Mouse (Mus musculus) limb, embryonic 11.5 days (tissue): ENCODE data around the gene Tnnc1. TPM values are rescaled to one million over a fixed set of nuclear protein-coding genes. Genes with fewer than 3 reads are reported as not detected.

Source experiments
- ATAC-seq: fragments of 200-750 bp; cut with Nextera tagmentation; 2 replicates; pipeline ENCODE4 v1.8.0; 2017; ENCODE audit warnings: low read depth; ENCODE audit not compliant: insufficient number of reproducible peaks, low FRiP score, low TSS enrichment
- DNase-seq: peaks from one replicate; pipeline ENCODE4 v3.0.0-alpha.2; 2015; ENCODE audit warnings: low spot score
- H3K27ac ChIP-seq: fragments of 300-500 bp; sonication (generic); replicated peaks from 2 replicates; pipeline ENCODE4 v1.5.1; 2014; ENCODE audit warnings: low read depth, mild to moderate bottlenecking, low read length
- H3K27me3 ChIP-seq: fragments of 300-500 bp; sonication (generic); 2 replicates; pipeline ENCODE4 v1.6.1; 2014; ENCODE audit warnings: mild to moderate bottlenecking, low read length, mixed read lengths; ENCODE audit not compliant: control insufficient read depth, insufficient read depth
- H3K36me3 ChIP-seq: fragments of 300-500 bp; sonication (generic); 2 replicates; pipeline ENCODE4 v1.6.1; 2014; ENCODE audit warnings: mild to moderate bottlenecking, low read length, moderate library complexity, mixed read lengths; ENCODE audit not compliant: control insufficient read depth, insufficient read depth
- H3K4me1 ChIP-seq: fragments of 300-500 bp; sonication (generic); 2 replicates; pipeline ENCODE4 v1.6.1; 2014; ENCODE audit warnings: low read length, mixed read lengths; ENCODE audit not compliant: control insufficient read depth, insufficient read depth
- H3K4me2 ChIP-seq: fragments of 300-500 bp; sonication (generic); 2 replicates; pipeline ENCODE4 v1.6.1; 2014; ENCODE audit warnings: low read depth, mild to moderate bottlenecking, moderate library complexity; ENCODE audit not compliant: severe bottlenecking
- H3K4me3 ChIP-seq: fragments of 300-500 bp; sonication (generic); 2 replicates; pipeline ENCODE4 v1.5.1; 2014; ENCODE audit warnings: low read depth, low read length
- H3K9ac ChIP-seq: fragments of 300-500 bp; sonication (generic); 2 replicates; pipeline ENCODE4 v1.6.1; 2014; ENCODE audit warnings: mild to moderate bottlenecking, low read length
- H3K9me3 ChIP-seq: fragments of 300-500 bp; sonication (generic); 2 replicates; pipeline ENCODE4 v1.6.1; 2016; ENCODE audit warnings: low read length; ENCODE audit not compliant: control insufficient read depth
- WGBS: fragments of 180-500 bp; shearing (Covaris S2); extraction: QIAGEN DNeasy Blood & Tissue Kit; methylation state at CpG from one replicate; pipeline ENCODE4 v1.1.7; 2014; 5-methylcytosine and 5-hydroxymethylcytosine counted together
- polyA plus RNA-seq: library from polyadenylated mRNA; unstranded; fragments of >200 nt; fragmentation: Nextera tagmentation; extraction: Ambion mirVana; gene quantifications from 2 replicates; pipeline ENCODE4 v1.2.1, GENCODE M21; 2014

Gene Tnnc1
- polyA plus RNA-seq, 1 experiment from 2014 or later: 18.7 TPM

DNA sequence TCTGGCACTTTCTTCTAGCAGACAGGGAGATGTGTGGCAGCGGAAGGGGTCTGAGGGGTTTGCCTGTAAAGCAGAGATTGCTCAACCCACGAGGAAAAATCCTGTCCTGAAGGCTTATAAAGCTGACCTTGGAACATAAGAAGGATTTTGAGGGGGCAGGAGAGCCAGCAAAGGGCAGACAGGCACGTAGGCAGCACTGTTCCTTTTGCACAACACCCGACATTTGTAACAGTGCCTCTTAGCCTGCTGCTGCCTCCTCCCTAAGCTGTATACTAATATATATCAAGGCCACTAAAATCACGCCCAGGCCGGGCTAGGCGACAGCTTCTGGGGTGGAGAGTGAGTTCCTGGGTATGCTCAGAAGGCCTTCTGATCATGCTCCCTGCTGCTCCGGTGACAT is 22.3 kb downstream of the Tnnc1 start:
- no peak overlapping the region for H3K27ac ChIP-seq
- ATAC-seq: no peak
- no peaks in the 10 kb centered on the region for H3K27me3 ChIP-seq
- no peak for DNase-seq
- H3K4me2 ChIP-seq: no peak overlapping the region
- H3K9ac ChIP-seq: no peak overlapping the region
- no peaks in the 10 kb centered on the region for H3K36me3 ChIP-seq
- H3K9me3 ChIP-seq: no peaks in the 10 kb centered on the region
- H3K4me1 ChIP-seq: no peaks in the 10 kb centered on the region
- 68% methylated on average over 8 of the region's 8 CpGs for WGBS
- no peak overlapping the region for H3K4me3 ChIP-seq

GRCm38 (mm10) chr14:31232404-31233069 is 24.4 kb downstream of the Tnnc1 start:
- ATAC-seq: no peak
- no peak overlapping the region for H3K27ac ChIP-seq

DNA sequence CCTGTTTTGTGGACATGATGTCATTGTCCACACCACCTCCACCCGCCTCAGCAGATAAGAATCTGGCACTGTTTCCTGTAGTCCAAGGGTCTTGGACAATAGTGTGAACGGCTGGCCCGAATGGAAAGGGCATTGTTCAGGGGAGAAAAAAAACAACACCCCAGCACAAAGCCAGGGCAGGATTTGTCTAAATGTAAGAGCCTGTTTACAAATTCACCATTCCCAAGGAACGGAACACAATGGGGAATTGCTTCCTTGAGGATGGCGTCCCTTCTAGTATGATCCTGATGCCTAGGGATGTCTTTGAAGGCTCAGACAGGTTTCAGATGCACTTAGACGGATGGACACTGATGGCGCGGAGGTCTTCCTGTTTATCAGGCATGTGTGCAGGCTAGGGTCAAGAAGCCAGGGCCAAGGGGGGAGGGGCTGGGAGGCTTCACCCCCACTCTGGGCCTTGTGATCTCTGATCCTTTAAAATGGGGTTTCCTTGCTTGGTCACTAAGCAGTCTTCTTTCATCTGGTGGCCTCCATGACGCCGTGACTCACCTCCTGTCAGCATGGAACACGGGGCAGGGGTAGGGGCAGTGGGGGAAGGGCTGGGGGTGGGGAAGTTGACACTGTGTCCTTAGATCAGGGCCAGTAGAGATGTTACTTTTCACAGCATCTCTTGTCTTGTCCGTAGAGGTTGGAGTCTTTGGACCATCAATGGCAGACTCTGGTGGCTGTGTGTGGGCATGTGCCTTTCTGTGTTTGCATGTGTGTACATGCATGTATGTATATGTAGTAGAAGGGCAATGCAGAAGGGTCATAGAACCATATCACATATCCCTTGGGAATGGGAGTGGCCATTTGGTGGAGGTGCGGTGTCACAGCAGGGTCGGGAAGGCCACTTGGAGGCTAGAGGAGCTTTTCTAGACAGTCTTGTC is 25.2 kb downstream of the Tnnc1 start:
- no peak overlapping the region for H3K4me2 ChIP-seq
- H3K27me3 ChIP-seq: no peaks in the 10 kb centered on the region
- no peaks in the 10 kb centered on the region for H3K9me3 ChIP-seq
- no peak for DNase-seq
- ATAC-seq: no peak
- no peak overlapping the region for H3K4me3 ChIP-seq
- H3K36me3 ChIP-seq: peaks cover 3% of the 10 kb centered on the region; the same call in 1 of the 2 replicates
- no peak overlapping the region for H3K9ac ChIP-seq
- H3K27ac ChIP-seq: peak overlapping the region; percentile 12; the same call in 1 of the 2 replicates
- WGBS: 83% methylated on average over 14 of the region's 14 CpGs
- no peaks in the 10 kb centered on the region for H3K4me1 ChIP-seq

More at GRCm38 (mm10) chr14:31232404-31233069, 24.4 kb downstream of the Tnnc1 start:
- Histone ChIP-seq H3K4me1 (no peaks in the 10 kb centered on the region), H3K9me3 (no peaks in the 10 kb centered on the region), H3K4me3 (no peak overlapping the region), H3K36me3 (no peaks in the 10 kb centered on the region), H3K27me3 (no peaks in the 10 kb centered on the region), H3K4me2 (no peak overlapping the region), H3K9ac (no peak overlapping the region)
- 89% methylated on average over 13 of the region's 13 CpGs for WGBS
- DNase-seq: no peak

GRCm38 (mm10) chr14:31233996-31234591 is 26.0 kb downstream of the Tnnc1 start:
- Histone ChIP-seq H3K4me1 (no peaks in the 10 kb centered on the region), H3K27ac (no peak overlapping the region), H3K9ac (0 out of 2 replicates have a peak overlapping the region, but pooled peaks have one; percentile 30), H3K4me3 (no peak overlapping the region), H3K9me3 (no peaks in the 10 kb centered on the region), H3K4me2 (no peak overlapping the region), H3K27me3 (no peaks in the 10 kb centered on the region), H3K36me3 (peaks cover 3% of the 10 kb centered on the region; the same call in 1 of the 2 replicates)
- WGBS: 25% methylated on average over 11 of the region's 11 CpGs
- ATAC-seq: no peak
- peak; percentile 87 for DNase-seq

DNA sequence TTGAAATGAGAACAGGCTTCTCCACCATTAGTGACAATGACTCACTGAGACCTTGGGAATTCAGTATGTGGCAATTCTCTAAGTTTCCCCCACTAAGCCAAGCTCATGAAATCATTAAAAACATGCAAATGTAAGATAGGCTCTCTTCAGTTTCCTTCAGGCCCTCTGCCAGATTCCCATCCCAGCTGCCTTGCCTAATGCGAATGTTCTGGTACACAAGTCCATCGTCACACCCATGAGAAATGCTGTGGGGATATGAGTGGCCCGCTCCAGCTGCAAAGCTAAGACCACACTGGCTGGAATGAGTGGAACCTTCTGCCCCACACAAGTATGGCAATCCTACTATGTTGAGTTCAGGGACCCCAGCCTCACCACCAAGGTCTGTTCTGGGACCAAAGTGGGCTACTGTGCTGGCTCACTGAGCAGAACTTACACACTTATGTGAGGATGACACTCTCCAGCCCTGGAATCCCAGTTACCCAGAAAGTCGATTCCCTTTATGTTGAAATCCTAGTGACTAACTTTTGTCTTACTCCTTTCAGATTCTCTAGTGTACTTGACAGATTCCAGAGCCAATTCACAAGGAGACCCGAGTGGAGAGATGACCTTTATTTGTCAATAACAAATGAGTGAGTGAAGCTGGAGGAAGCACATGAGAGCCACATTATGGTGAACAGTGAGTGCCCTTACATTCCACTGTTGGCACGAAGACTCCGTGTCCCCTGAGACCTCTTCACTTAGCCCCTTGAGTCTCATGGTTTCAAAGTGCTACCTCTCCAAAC is 29.2 kb downstream of the Tnnc1 start:
- Histone ChIP-seq H3K36me3 (peaks cover 3% of the 10 kb centered on the region; the same call in 1 of the 2 replicates), H3K4me2 (no peak overlapping the region), H3K27me3 (no peaks in the 10 kb centered on the region), H3K9ac (no peak overlapping the region), H3K4me1 (no peaks in the 10 kb centered on the region), H3K4me3 (no peak overlapping the region), H3K27ac (no peak overlapping the region), H3K9me3 (no peaks in the 10 kb centered on the region)
- WGBS: 82% methylated on average over 7 of the region's 7 CpGs
- ATAC-seq (no peak), DNase-seq (no peak)

DNA sequence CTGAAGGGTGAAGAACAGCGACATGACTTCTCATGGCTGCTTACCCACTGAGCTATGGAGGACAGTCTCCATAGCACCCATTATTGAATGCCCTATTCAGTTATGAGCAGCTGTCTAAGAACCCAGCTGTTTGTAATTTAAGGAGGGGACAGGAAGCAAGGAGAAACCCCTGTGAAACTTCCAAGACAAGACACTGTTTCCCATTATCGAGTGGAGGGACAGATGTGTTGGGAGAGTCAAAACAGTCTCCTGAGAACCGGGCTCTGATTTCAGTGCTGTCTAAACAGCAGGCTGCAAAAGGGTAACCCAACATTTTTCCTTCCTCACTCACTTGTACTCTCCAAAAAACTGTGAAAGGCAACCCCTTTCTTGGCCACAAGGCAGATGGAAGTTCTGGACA is 32.4 kb downstream of the Tnnc1 start:
- Histone ChIP-seq H3K4me1 (no peaks in the 10 kb centered on the region), H3K4me3 (no peak overlapping the region), H3K27ac (no peak overlapping the region), H3K9me3 (no peaks in the 10 kb centered on the region), H3K9ac (no peak overlapping the region), H3K36me3 (peaks cover 3% of the 10 kb centered on the region; the same call in 1 of the 2 replicates), H3K4me2 (no peak overlapping the region), H3K27me3 (no peaks in the 10 kb centered on the region)
- DNase-seq (no peak), ATAC-seq (no peak)
- 52% methylated on average over 3 of the region's 3 CpGs for WGBS

DNA sequence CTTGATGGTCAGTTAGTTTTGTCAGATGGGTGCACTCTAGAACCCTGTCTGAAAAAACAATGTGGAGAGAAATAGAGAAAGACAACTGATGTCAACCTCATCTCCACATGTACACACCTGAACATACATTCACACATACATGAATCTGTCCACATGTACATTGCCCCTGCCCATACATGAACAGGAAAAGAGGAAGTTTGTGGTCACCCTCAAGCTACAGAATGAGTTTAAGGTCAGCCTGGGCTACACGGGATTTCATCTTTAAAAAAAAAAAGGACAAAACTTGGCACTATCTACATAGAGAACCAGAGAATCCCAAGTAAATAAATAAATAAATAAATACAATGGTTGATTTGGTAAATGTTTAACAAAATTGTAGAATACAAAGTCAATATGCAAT is 36.7 kb downstream of the Tnnc1 start:
- ATAC-seq: no peak
- 77% methylated on average over 1 of the region's 1 CpGs for WGBS
- no peaks in the 10 kb centered on the region for H3K36me3 ChIP-seq
- no peak overlapping the region for H3K4me3 ChIP-seq
- no peak overlapping the region for H3K4me2 ChIP-seq
- H3K27me3 ChIP-seq: no peaks in the 10 kb centered on the region
- no peaks in the 10 kb centered on the region for H3K9me3 ChIP-seq
- DNase-seq: no peak
- no peak overlapping the region for H3K27ac ChIP-seq
- no peaks in the 10 kb centered on the region for H3K4me1 ChIP-seq
- no peak overlapping the region for H3K9ac ChIP-seq

DNA sequence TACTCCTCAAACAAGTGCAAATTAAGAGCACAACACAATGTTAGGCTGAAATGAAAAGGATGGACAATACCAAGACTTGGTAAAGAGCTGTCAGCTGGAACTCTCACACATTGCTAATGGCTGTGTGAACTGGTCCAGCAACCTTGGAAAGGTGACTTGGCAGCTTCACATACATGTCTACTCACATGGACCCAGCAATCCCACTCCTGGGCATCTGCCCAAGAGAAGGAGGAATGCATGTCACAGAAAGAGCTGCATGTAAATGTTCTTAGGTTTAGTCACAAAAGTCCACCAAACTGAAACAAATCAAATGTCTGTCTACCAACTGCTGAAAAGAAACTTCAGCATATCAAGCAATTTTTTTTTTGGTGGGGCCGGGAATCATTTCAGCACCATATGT is 37.8 kb downstream of the Tnnc1 start:
- Histone ChIP-seq H3K4me2 (no peak overlapping the region), H3K36me3 (no peaks in the 10 kb centered on the region), H3K4me1 (no peaks in the 10 kb centered on the region), H3K27me3 (no peaks in the 10 kb centered on the region), H3K9ac (no peak overlapping the region), H3K4me3 (no peak overlapping the region), H3K27ac (no peak overlapping the region), H3K9me3 (no peaks in the 10 kb centered on the region)
- no peak for DNase-seq
- 86% methylated on average over 1 of the region's 1 CpGs for WGBS
- no peak for ATAC-seq
